Mouse (Mus musculus) megakaryocyte, embryonic 14.5 days (primary cell): ENCODE measurements around the gene Unc13a. TPM values are rescaled to one million over a fixed set of nuclear protein-coding genes. Genes with fewer than 3 reads are reported as not detected.

Experiments used
- H3K27me3 ChIP-seq: replicated peaks from 2 replicates; pipeline ENCODE3; 2012; ENCODE audit warnings: inconsistent platforms
- H3K36me3 ChIP-seq: replicated peaks from 2 replicates; pipeline ENCODE3; 2012; ENCODE audit warnings: low read length, inconsistent platforms, mixed read lengths
- H3K4me1 ChIP-seq: 2 replicates; pipeline ENCODE4 v1.6.1; 2012; ENCODE audit warnings: inconsistent platforms
- H3K4me3 ChIP-seq: replicated peaks from 2 replicates; pipeline ENCODE3; 2012; ENCODE audit warnings: moderate library complexity, mild to moderate bottlenecking, inconsistent platforms
- H3K9me3 ChIP-seq: 2 replicates; pipeline ENCODE4 v1.6.1; 2012; ENCODE audit warnings: inconsistent platforms
- FLI1 ChIP-seq: IDR thresholded peaks from 2 replicates; pipeline ENCODE4 v1.6.1; 2012; ENCODE audit warnings: low read length, inconsistent platforms, mixed read lengths
- GATA1 ChIP-seq: IDR thresholded peaks from 3 replicates; pipeline ENCODE4 v1.6.1; 2012; ENCODE audit warnings: mixed read lengths, low read length, inconsistent platforms, borderline replicate concordance
- polyA plus RNA-seq: library from polyadenylated mRNA; stranded (reverse); fragments of >175 nt; gene quantifications from 2 replicates; pipeline ENCODE4 v1.2.3, GENCODE M21; 2012; ENCODE audit warnings: low replicate concordance; ENCODE audit not compliant: insufficient read depth

The Unc13a gene
- polyA plus RNA-seq, 1 experiment = 8.9 TPM

DNA sequence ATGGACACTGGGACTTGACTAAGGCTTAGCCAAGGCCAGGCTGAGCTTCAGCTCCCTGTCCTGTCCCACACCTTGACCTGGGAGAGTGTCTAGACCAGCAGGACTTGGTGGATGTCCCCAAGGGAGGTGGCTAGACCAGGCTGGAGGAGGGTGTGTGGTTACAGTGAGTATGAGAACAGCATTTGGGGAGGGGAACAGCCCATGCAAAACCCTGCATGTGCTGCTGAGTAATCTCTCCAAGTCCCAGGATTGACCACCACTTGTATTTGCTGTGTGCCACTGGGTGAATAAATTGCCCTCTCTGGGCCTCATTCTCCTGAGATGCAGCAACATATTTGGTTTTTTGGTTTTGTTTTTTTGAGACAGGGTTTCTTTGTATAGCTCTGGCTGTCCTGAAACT lies 73.2 kb downstream of the Unc13a start:
- TF ChIP-seq FLI1 = no peak
- no peak for TF ChIP-seq GATA1
- no peak overlapping the region for H3K4me3 ChIP-seq

DNA sequence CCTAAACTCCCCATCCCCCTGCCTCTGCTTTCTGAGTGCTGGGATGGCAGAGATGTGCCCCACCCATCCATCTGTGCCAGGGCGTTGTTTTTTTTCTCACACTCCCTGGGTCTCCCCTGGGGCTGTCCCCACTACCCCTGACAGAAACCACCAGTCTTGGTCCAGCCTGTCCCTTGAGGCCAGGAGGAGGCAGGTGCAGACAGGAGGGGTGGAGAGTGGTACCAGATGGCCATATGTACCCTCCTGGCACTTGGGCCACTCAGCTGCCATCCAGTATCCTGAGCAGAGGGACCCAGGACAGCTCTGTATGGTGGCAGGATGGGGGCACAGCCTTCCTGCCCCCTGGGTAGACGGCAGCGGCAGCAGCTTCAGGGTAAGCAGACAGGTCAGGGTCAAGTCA lies 74.1 kb downstream of the Unc13a start, which contains the start of gene Fam129c:
Gene Fam129c, plus strand, starts transcription at position 198 of the 400 bp plus-strand sequence.
- H3K36me3 ChIP-seq = peaks cover 79% of the 10 kb centered on the region
- TF ChIP-seq FLI1 (no peak), GATA1 (no peak)

More for the DNA sequence above, 73.2 kb downstream of the Unc13a start:
- Histone ChIP-seq H3K4me1 (peaks cover 43% of the 10 kb centered on the region), H3K9me3 (no peaks in the 10 kb centered on the region), H3K36me3 (peaks cover 88% of the 10 kb centered on the region), H3K27me3 (peaks cover 8% of the 10 kb centered on the region)

DNA sequence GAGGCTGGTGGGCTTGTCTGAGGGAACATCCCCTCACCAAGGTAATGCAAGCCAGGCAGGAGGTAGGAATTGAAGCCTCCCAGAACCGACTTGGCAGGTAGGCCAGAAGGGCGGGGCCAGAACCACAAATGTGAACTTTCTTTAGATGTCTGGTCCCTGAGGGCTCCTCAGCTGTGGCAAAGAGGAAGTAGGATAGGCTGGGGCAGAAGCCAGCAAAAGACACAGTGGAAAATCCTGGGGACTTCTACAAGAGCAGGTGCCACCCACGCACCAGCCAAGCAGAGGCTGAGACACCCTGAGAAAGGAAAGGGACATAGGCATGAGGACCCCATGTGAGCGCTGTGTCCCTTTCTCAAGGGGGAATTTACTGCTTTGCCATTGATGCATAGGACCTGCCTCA lies 74.8 kb downstream of the Unc13a start:
- peaks cover 46% of the 10 kb centered on the region for H3K4me1 ChIP-seq
- no peak overlapping the region for H3K4me3 ChIP-seq
- no peaks in the 10 kb centered on the region for H3K9me3 ChIP-seq
- no peaks in the 10 kb centered on the region for H3K27me3 ChIP-seq
- TF ChIP-seq GATA1 (no peak), FLI1 (no peak)
- peaks cover 73% of the 10 kb centered on the region for H3K36me3 ChIP-seq

More for the DNA sequence above, 74.1 kb downstream of the Unc13a start, which contains the start of gene Fam129c:
- Histone ChIP-seq H3K4me1 (peaks cover 50% of the 10 kb centered on the region), H3K27me3 (peaks cover 6% of the 10 kb centered on the region), H3K4me3 (no peak within 1 kb of the TSS), H3K9me3 (no peaks in the 10 kb centered on the region)

DNA sequence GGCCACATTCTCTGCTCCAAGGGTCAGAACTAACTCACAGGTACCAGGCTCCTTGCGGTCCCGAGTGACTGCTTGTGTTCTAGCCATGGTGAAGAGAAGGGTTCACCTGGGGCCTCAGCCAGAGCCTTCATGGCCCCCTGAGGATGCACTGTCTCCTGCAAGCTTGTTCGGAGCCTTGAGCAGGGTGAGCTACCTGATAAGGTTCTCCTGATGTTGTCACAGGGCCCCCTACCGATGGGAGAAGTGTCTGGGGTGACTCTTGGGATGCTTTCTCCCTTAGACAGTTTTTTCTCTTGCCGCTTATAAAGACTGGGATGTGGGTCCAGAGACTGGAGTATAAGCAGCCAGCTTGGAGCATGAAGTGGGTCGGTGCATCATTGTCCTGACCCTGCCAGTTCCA lies 75.2 kb downstream of the Unc13a start:
- H3K4me3 ChIP-seq = no peak overlapping the region
- no peaks in the 10 kb centered on the region for H3K27me3 ChIP-seq
- TF ChIP-seq FLI1 = no peak
- TF ChIP-seq GATA1 = no peak
- peaks cover 72% of the 10 kb centered on the region for H3K36me3 ChIP-seq
- H3K9me3 ChIP-seq = no peaks in the 10 kb centered on the region
- H3K4me1 ChIP-seq = peaks cover 49% of the 10 kb centered on the region

DNA sequence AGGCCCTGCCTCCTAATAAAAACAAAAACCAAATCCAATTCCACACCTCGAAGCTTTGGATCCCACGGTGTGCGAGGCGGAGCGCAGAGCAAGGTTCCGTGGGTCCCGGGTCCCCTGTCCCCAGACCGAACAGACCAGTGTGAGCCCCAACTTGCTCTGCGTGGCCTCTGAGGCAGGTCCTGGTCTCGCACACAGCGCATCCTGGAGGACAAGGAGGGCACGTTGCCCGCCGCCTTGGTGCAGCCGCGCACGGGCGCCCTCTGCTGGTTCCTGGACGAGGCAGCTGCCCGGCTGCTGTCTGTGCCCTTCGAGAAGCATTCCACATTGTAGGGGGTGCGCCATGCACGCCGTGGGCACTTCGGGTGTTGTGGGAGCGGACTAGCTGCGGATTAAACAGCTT lies 75.7 kb downstream of the Unc13a start:
- H3K4me3 ChIP-seq = peak overlapping the region; percentile 69
- peaks cover 71% of the 10 kb centered on the region for H3K36me3 ChIP-seq
- H3K4me1 ChIP-seq = peaks cover 54% of the 10 kb centered on the region
- TF ChIP-seq GATA1 (no peak), FLI1 (no peak)
- H3K27me3 ChIP-seq = no peaks in the 10 kb centered on the region
- H3K9me3 ChIP-seq = no peaks in the 10 kb centered on the region

DNA sequence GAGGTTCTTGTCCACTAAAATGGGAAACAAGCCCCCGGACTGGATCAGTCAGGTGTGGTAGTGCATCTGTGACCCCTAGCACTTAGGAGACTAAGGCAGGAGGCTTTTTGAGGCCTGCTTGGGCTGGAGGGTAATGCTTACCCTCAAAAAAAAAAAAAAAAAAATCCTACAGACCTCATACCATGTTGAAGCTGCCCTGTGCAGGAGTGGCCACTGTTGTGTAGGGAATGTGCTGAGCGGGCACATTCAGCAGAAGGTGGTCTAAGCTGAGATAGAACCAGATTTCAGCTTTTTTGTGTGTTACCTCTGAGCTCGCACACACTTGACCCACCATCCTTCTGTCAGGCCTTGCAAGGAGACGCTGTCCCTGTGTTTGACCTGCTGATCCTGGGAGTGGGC lies 77.2 kb downstream of the Unc13a start:
- Histone ChIP-seq H3K27me3 (no peaks in the 10 kb centered on the region), H3K4me1 (peaks cover 65% of the 10 kb centered on the region), H3K9me3 (no peaks in the 10 kb centered on the region), H3K4me3 (no peak overlapping the region), H3K36me3 (peaks cover 55% of the 10 kb centered on the region)
- TF ChIP-seq FLI1 = no peak
- no peak for TF ChIP-seq GATA1

DNA sequence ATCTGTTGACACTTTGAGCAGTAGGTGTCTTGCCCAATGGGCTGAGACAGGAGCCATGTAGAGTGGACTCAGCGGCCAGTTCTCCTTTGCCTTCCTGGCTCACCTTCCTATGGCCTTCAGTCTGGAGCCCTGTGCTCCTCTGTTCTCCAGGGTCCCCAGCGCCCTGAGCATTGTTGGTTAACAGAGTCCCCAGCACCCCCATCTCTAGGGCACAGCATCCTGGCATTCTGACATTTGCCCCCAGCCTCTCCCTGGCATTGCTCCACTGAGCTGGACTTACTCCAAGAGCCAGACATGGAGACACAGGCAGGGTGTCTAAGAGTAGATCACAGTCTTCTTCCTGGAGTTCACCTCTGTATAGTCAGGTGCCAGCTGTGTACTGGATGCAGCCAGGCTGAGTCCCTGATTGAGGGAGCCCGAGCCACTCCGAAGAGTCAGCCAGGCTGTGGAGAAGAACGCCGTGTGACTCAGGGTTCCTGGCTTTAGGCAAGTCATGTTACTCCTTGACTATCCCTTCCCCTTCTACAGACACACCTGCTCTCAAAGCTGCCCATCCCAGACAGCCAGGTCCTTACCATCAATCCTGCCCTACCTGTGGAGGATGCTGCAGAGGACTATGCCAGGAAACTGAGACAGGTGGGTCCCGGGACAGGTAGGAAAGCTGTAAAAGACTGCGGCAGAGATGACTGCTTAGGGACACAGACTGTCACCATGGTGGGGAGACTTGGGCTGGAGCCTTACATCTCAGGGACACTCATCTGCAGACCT lies 77.8 kb downstream of the Unc13a start:
- H3K4me3 ChIP-seq = peak overlapping the region; percentile 99

DNA sequence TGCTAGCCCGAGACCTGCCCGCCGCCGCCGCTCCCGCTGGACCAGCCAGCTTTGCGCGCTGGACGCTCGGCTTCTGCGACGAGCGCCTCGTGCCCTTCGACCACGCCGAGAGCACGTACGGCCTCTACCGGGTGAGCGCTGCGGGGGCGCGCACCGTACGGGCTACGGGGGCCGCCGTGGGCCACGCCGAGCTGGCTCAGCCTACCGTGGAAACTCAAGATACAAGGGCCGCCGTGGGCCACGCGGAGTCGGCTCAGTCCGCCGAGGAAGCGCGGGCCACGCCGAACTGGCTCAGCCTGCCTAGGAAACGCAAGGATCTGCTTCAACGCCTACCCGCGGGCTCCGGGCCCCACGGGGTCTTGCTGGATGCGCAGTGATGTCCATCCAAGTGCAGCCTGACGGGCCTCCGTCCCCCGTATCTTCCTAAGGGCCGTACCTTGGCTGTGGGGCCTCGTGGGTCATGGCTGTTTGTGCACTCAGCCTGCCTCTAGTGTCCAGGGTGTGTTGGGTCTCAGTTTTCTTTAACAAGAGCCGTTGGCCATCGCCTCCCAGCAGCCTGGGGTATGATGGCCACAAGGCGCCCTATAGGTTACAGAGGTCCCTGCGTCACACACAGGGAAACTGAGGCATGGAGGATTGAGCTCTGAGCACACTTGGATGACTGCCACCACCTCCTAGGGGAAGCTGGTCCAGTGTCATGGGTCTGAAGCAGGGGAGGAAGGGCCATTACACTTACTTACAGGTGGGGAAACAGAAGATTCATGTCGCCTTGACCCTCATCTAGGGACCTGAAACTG lies 79.0 kb downstream of the Unc13a start:
- Histone ChIP-seq H3K27me3 (no peaks in the 10 kb centered on the region), H3K4me3 (peak overlapping the region; percentile 99), H3K9me3 (no peaks in the 10 kb centered on the region), H3K36me3 (peaks cover 48% of the 10 kb centered on the region), H3K4me1 (peaks cover 69% of the 10 kb centered on the region)
- TF ChIP-seq FLI1 (no peak), GATA1 (no peak)

More for the DNA sequence above, 77.8 kb downstream of the Unc13a start:
- Histone ChIP-seq H3K4me1 (peaks cover 65% of the 10 kb centered on the region), H3K36me3 (peaks cover 50% of the 10 kb centered on the region), H3K9me3 (no peaks in the 10 kb centered on the region), H3K27me3 (no peaks in the 10 kb centered on the region)
- no peak for TF ChIP-seq GATA1
- no peak for TF ChIP-seq FLI1

DNA sequence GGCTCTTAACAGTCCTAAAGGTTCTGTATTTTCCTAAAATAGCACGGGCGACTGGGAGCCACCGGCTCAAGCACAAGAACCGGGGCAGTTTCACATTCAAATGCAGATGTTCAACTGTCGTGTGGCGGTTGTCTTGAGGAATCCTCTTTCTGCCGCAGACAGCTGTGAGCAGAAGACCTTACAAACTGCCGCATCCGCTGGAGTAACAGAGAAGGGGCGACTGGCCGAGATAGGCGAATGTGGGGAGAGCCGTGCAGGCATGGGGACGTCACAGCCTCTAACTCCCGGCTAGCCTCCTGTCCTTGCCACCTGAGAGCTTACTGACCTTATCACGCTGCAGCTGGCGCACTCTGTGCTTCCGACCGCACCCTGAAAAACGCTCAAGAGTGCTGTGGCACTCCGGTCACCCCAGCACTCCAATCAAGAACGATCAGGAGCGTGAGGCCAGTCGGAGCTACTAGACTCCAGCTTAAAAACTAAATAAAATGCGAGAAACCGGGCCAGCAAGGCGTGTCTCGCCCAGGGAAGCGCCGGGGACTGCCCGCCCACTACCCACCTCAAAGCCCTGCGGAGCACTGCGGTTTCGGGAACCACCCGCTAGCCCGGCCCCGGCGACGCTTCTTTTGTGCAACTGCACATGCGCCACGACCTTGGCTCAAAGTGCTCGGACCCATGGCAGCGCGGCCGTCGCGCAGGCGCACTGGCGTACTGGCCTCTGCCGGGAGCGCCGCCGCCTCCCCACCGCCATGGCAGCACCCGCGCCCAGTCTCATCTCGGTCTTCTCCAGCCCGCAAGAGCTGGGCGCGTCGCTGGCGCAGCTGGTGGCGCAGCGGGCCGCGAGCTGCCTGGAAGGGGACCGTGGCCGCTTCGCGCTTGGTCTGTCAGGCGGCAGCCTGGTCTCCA lies 79.8 kb downstream of the Unc13a start, which contains the start of gene Pgls:
Gene Pgls, plus strand, starts transcription at position 706 of the 903 bp plus-strand sequence.
- H3K9me3 ChIP-seq = no peaks in the 10 kb centered on the region
- no peaks in the 10 kb centered on the region for H3K27me3 ChIP-seq
- peak within 1 kb of the TSS; percentile 99 for H3K4me3 ChIP-seq
- TF ChIP-seq FLI1 = no peak
- TF ChIP-seq GATA1 = no peak
- H3K36me3 ChIP-seq = peaks cover 45% of the 10 kb centered on the region
- H3K4me1 ChIP-seq = peaks cover 64% of the 10 kb centered on the region
